8 mouse cellular contexts compared by ENCODE assay signal in genomic region chr3:156560766-156561165, GRCm38 (mm10). TPM values are rescaled to one million over a fixed set of nuclear protein-coding genes. Genes with fewer than 3 reads are reported as not detected.
DNase-seq lines count a peak whose midpoint lies in the region; ATAC-seq and TF ChIP-seq lines count a peak whose summit lies in the region.

No protein-coding gene starts in this region.

- peak; percentile 93 for DNase-seq in embryonic facial prominence, embryonic 14.5 days (ENCODE audit: low spot score)
- DNase-seq in heart, adult 9 months (ENCODE audit: low spot score in 2 of 2) = peak; percentile 62 to 70
- DNase-seq in B cell, adult 2 months = no peak

- H3K4me3 ChIP-seq in bone marrow, adult 2 months (replicated peaks; ENCODE audit: control insufficient read depth, low read depth, low read length) = peak overlapping the region; percentile 60
- peak overlapping the region; percentile 56 for H3K4me3 ChIP-seq in embryonic facial prominence, embryonic 14.5 days (ENCODE audit: low read depth, low read length)
- H3K4me3 ChIP-seq in kidney, embryonic 14.5 days (ENCODE audit: low read length) = peak overlapping the region; percentile 64
- H3K4me3 ChIP-seq in limb, embryonic 13.5 days = peak overlapping the region; percentile 67
- peak overlapping the region; percentile 68 for H3K4me3 ChIP-seq in midbrain, embryonic 16.5 days (ENCODE audit: low read depth, low read length)
- peak overlapping the region; percentile 85 for H3K4me3 ChIP-seq in testis, adult 2 months (ENCODE audit: control insufficient read depth, low read depth, low read length)

- under 1% methylated on average over 27 of the region's 27 CpGs for WGBS in bone marrow, adult 2 months
- WGBS in embryonic facial prominence, embryonic 14.5 days = 1% methylated on average over 19 of the region's 27 CpGs
- WGBS in kidney, embryonic 14.5 days = under 1% methylated on average over 27 of the region's 27 CpGs
- under 1% methylated on average over 27 of the region's 27 CpGs for WGBS in limb, embryonic 13.5 days
- under 1% methylated on average over 27 of the region's 27 CpGs for WGBS in midbrain, embryonic 16.5 days

- H3K9me3 ChIP-seq in embryonic facial prominence, embryonic 14.5 days (ENCODE audit: control insufficient read depth, low read length) = no peaks in the 10 kb centered on the region
- H3K9me3 ChIP-seq in kidney, embryonic 14.5 days (ENCODE audit: control insufficient read depth, low read length) = no peaks in the 10 kb centered on the region
- no peaks in the 10 kb centered on the region for H3K9me3 ChIP-seq in limb, embryonic 13.5 days
- H3K9me3 ChIP-seq in midbrain, embryonic 16.5 days (replicated peaks; ENCODE audit: control insufficient read depth, low read length, poor library complexity, severe bottlenecking) = no peaks in the 10 kb centered on the region

- H3K4me2 ChIP-seq in embryonic facial prominence, embryonic 14.5 days (ENCODE audit: low read depth, low read length) = peak overlapping the region; percentile 82
- H3K4me2 ChIP-seq in kidney, embryonic 14.5 days (replicated peaks; ENCODE audit: low read depth, low read length) = peak overlapping the region; percentile 91
- peak overlapping the region; percentile 92 for H3K4me2 ChIP-seq in limb, embryonic 13.5 days (replicated peaks)
- peak overlapping the region; percentile 72 for H3K4me2 ChIP-seq in midbrain, embryonic 16.5 days (ENCODE audit: low read length)

- ATAC-seq in embryonic facial prominence, embryonic 14.5 days (ENCODE audit: low read depth) = peak; percentile 89
- peak; percentile 90 for ATAC-seq in kidney, embryonic 14.5 days (ENCODE audit: low FRiP score, low TSS enrichment)
- ATAC-seq in limb, embryonic 13.5 days (ENCODE audit: low FRiP score, low read depth) = peak; percentile 84
- ATAC-seq in midbrain, embryonic 16.5 days = peak; percentile 89

- no peaks in the 10 kb centered on the region for H3K36me3 ChIP-seq in embryonic facial prominence, embryonic 14.5 days (ENCODE audit: control insufficient read depth, insufficient read depth, low read length)
- no peaks in the 10 kb centered on the region for H3K36me3 ChIP-seq in kidney, embryonic 14.5 days (ENCODE audit: control insufficient read depth, insufficient read depth, low read length)
- H3K36me3 ChIP-seq in limb, embryonic 13.5 days = no peaks in the 10 kb centered on the region
- H3K36me3 ChIP-seq in midbrain, embryonic 16.5 days (ENCODE audit: control insufficient read depth, insufficient read depth, low read length) = no peaks in the 10 kb centered on the region
- no peaks in the 10 kb centered on the region; the same call in 1 of the 2 replicates for H3K36me3 ChIP-seq in testis, adult 2 months (ENCODE audit: control insufficient read depth, insufficient read depth, low read length)

- no peaks in the 10 kb centered on the region; the same call in 1 of the 2 replicates for H3K4me1 ChIP-seq in bone marrow, adult 2 months (ENCODE audit: control insufficient read depth, insufficient read depth, low read length)
- peaks cover 5% of the 10 kb centered on the region; the same call in 1 of the 2 replicates for H3K4me1 ChIP-seq in embryonic facial prominence, embryonic 14.5 days (ENCODE audit: control insufficient read depth, insufficient read depth, low read length)
- H3K4me1 ChIP-seq in kidney, embryonic 14.5 days (ENCODE audit: control insufficient read depth, insufficient read depth, low read length) = peaks cover 9% of the 10 kb centered on the region; the same call in 1 of the 2 replicates
- peaks cover 16% of the 10 kb centered on the region for H3K4me1 ChIP-seq in limb, embryonic 13.5 days
- H3K4me1 ChIP-seq in midbrain, embryonic 16.5 days (ENCODE audit: control insufficient read depth, insufficient read depth, low read length) = peaks cover 14% of the 10 kb centered on the region
- peaks cover 11% of the 10 kb centered on the region for H3K4me1 ChIP-seq in testis, adult 2 months (ENCODE audit: control insufficient read depth, insufficient read depth, low read length)

- TF ChIP-seq POLR2A in bone marrow, adult 2 months (IDR thresholded peaks at IDR 0.05; ENCODE audit: borderline replicate concordance, control insufficient read depth, low read depth, low read length) = peak; percentile 28; the same call in 1 of the 2 replicates
- peak; percentile 60; the same call in 1 of the 2 replicates for TF ChIP-seq POLR2A in testis, adult 2 months (IDR thresholded peaks at IDR 0.05; ENCODE audit: control insufficient read depth, low read depth, low read length)

- H3K27ac ChIP-seq in bone marrow, adult 2 months (ENCODE audit: control insufficient read depth, insufficient read depth, low read depth, low read length, poor library complexity) = no peak overlapping the region; the same call in 1 of the 2 replicates
- H3K27ac ChIP-seq in embryonic facial prominence, embryonic 14.5 days (replicated peaks; ENCODE audit: low read depth, low read length) = peak overlapping the region; percentile 89
- peak overlapping the region; percentile 73; the same call in 1 of the 2 replicates for H3K27ac ChIP-seq in kidney, embryonic 14.5 days (ENCODE audit: low read depth, low read length)
- H3K27ac ChIP-seq in limb, embryonic 13.5 days = peak overlapping the region; percentile 65; the same call in 1 of the 2 replicates
- H3K27ac ChIP-seq in midbrain, embryonic 16.5 days (ENCODE audit: low read length) = peak overlapping the region; percentile 99
- peak overlapping the region; percentile 18 for H3K27ac ChIP-seq in testis, adult 2 months (ENCODE audit: control insufficient read depth, insufficient read depth, low read depth, low read length)

- TF ChIP-seq CTCF in bone marrow, adult 2 months (IDR thresholded peaks at IDR 0.05; ENCODE audit: control insufficient read depth, insufficient read depth, low read length) = no peak
- TF ChIP-seq CTCF in testis, adult 2 months (IDR thresholded peaks at IDR 0.05; ENCODE audit: control insufficient read depth, insufficient read depth, insufficient replicate concordance, low read depth, low read length) = no peak

- H3K27me3 ChIP-seq in embryonic facial prominence, embryonic 14.5 days (replicated peaks; ENCODE audit: control insufficient read depth, insufficient read depth, low read length) = peaks cover 23% of the 10 kb centered on the region
- H3K27me3 ChIP-seq in kidney, embryonic 14.5 days (ENCODE audit: control insufficient read depth, insufficient read depth, low read length) = peaks cover 20% of the 10 kb centered on the region
- H3K27me3 ChIP-seq in limb, embryonic 13.5 days = peaks cover 42% of the 10 kb centered on the region
- H3K27me3 ChIP-seq in midbrain, embryonic 16.5 days (ENCODE audit: control insufficient read depth, insufficient read depth, low read depth, low read length) = no peaks in the 10 kb centered on the region
- no peaks in the 10 kb centered on the region for H3K27me3 ChIP-seq in testis, adult 2 months (ENCODE audit: control insufficient read depth, insufficient read depth, low read length)

- H3K9ac ChIP-seq in embryonic facial prominence, embryonic 14.5 days (ENCODE audit: low read depth, low read length) = peak overlapping the region; percentile 60
- H3K9ac ChIP-seq in kidney, embryonic 14.5 days (ENCODE audit: low read depth, low read length) = peak overlapping the region; percentile 48
- H3K9ac ChIP-seq in limb, embryonic 13.5 days = peak overlapping the region; percentile 63
- peak overlapping the region; percentile 73 for H3K9ac ChIP-seq in midbrain, embryonic 16.5 days (ENCODE audit: low read depth, low read length)

RNA-seq across cellular contexts. Expression of gene Negr1, which starts 0.8 kb away (rescaled TPM):
- 1.7 and 1.8 TPM in 2 replicates for polyA plus RNA-seq in bone marrow, adult 2 months (2011; ENCODE audit: insufficient read depth, insufficient read length, low replicate concordance, missing spikeins)
- 7.6 and 8.8 TPM in 2 replicates for polyA plus RNA-seq in embryonic facial prominence, embryonic 14.5 days (2014; fragmentation: Nextera tagmentation; extraction: Ambion mirVana)
- polyA plus RNA-seq in kidney, embryonic 14.5 days (2014; fragmentation: Nextera tagmentation; extraction: Ambion mirVana) = 12.2 and 12.4 TPM in 2 replicates
- 5.9 and 7.2 TPM in 2 replicates for polyA plus RNA-seq in limb, embryonic 13.5 days (2015; fragmentation: Nextera tagmentation; extraction: Ambion mirVana)
- polyA plus RNA-seq in midbrain, embryonic 16.5 days (2015; fragmentation: Nextera tagmentation; extraction: Ambion mirVana) = 76.9 and 79.2 TPM in 2 replicates
- 0.19 and 0.30 TPM in 2 replicates for polyA plus RNA-seq in testis, adult 2 months (2012; rRNA removed)

Comparison
In these comparisons a context has a peak if more than half of its experiments do, and no peak if none do; other contexts are left out.
1. DNase-seq: peak in embryonic facial prominence, embryonic 14.5 days (single experiment) and heart, adult 9 months (2 of 2); none in B cell, adult 2 months (0 of 2).
2. Peak in every context shown above with its lines, with median percentiles within 50 percentile points of each other: H3K4me3 ChIP-seq, ATAC-seq, H3K4me2 ChIP-seq and H3K9ac ChIP-seq.